Mouse (Mus musculus) thymus, postnatal 10 days (tissue): ENCODE data around the gene Eno3.

Experiments
- DNase-seq, 2 experiments: peaks; one replicate each; pipeline ENCODE4 v3.0.0; 2021; ENCODE audit warnings: low spot score in 2 of 2

Gene Eno3

DNA sequence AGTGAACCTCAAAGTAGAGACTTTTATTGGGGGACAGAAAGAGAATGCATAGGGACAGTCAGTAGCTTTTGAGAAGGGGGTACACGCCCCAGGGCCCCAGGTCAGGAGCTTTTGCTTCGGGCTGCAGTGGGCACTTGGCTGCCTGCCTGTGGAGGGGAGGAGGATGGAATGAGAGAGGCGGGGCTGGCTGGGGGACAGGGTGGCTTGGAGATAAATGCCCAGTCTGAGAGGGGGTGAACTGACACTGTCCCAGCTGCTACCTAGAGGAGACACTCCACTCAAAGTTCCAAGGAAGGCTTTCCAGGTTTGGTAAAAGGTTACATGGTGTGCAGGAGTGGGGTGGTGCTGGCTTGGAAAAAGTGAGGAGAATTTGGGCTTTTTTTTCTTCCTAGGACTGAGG lies at the start of gene Eno3:
TSS of gene Eno3 (plus strand) at position 239 of the 400 bp plus-strand sequence.
- no peak for DNase-seq

- DNase-seq, result no peak
Measured at GRCm38 (mm10) chr11:70607611-70608010, 49.4 kb upstream of the Eno3 start.

DNA sequence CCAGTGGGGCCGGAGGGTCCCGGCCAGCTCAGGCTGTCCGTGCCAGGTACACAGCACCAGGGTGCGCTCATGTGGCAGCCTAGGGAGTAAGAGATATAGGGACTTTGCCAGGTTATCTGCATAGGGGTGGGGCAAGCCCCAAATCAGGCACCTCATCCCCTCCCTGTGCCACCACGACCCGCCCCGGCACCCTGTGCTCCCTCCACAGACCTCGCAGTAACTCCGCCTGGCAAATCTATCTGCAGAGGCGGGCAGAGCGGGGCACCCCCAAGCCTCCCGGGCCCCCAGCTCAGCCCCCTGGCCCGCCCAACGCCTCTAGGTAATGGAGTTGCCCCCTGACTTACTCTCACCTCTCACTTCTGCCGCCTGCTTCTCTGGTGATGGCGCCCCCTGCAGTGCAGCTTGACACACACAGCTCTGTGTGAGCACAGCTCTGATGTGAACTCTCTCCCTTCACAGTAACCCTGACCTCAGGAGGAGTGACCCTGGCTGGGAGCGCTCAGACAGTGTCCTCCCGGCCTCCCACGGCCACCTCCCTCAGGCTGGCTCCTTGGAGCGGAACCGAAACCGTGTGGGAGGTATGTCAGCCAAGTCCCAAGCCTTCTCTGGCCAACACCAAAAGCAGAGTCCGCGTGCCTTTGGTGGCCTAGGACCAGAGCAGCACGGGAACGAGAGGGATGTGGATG lies 48.5 kb upstream of the Eno3 start:
- peak in 1 of 2 experiments; percentile 59 for DNase-seq

DNA sequence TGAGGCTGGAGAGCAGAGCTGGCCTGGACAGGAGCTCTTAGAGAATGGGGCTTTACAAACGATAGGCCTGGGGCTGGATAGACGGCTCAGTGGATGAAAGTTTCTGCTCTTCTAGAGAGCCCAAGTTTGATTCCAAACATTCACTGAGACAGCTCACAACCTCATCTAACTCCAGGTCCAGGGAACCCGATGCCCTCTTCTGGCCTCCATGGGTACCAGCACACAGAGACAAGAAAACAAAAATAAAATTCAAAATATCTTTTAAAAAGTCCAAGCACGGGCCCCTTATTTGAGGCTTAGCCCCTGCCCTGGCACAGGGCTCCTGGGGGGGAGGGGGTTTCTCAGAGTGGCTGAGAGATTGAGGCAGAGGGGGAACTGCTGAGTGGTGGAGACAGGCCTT lies 46.2 kb upstream of the Eno3 start:
- no peak for DNase-seq

- DNase-seq, result no peak
Measured at GRCm38 (mm10) chr11:70612505-70612904, 44.5 kb upstream of the Eno3 start.

GRCm38 (mm10) chr11:70615074-70615473 lies 41.9 kb upstream of the Eno3 start:
- peak; percentile 58 to 69 for DNase-seq

- DNase-seq, result no peak
Measured at GRCm38 (mm10) chr11:70615516-70616093, 41.4 kb upstream of the Eno3 start, which contains the start of gene 4930544D05Rik. Gene 4930544D05Rik, plus strand, starts transcription at chr11:70615848.

- no peak for DNase-seq
Measured at GRCm38 (mm10) chr11:70619101-70619500, 37.9 kb upstream of the Eno3 start, which contains the start of gene Chrne. Gene Chrne, minus strand, starts transcription at chr11:70619216.

DNA sequence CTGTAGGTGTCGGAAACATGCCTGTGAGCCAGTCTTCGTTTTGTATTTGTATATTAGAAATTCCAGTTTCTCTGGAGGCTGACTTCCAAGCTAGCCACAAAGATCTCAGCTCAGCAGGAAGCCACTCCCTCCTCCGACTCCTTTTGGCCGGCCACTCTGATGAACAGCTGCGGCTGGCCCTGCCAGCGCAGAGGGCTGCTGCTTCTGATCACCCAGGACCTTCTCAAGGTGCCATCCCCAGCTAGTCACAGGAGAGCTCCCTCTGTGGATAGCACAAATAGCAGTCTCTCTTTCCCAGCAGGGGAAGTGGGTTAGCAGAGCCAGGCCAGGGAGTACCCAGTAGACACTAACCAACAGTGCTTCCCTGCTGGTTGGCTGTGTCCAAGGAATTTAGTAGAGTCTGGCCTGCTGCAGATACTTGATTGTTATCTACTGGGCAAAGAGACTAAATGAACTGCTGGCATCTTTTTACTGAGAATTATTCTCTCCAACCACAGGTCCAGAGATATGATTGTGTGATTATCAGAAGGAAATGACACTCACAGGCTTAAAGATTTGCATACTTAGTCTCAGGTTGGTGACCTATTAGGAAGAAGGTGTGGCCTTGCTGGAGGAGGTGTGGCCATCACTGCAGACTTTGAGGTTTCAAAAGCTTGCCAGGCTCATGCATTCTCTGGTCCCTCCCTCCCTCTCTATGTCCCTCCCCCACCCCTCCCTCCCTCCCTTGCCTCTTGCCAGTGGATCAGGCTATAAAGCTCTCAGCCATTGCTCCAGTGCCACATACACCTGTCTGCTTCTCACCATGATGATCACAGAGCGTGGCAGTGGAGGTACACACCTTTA lies 34.8 kb upstream of the Eno3 start:
- DNase-seq, result no peak

GRCm38 (mm10) chr11:70623053-70623742 lies 33.8 kb upstream of the Eno3 start:
- no peak for DNase-seq

DNA sequence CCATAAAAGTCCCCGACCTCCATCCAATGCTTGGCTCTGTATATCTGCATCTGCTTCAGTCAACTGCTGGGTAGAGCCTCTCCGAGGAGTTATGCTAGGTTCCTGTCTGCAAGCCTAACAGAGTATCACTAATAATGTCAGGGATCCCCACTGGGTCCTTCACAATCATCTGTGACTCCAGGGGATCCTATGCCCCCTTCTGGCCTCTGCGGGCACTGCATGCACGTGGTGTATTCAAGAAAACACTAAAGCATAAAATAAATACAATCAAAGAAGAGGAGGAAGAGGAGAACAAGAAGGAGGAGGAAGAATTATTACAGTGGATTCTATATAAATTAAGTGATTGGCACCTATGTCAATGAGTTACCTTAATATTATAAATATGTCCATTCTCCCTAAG lies 31.5 kb upstream of the Eno3 start:
- DNase-seq, result peak in 1 of 2 experiments; percentile 73

DNA sequence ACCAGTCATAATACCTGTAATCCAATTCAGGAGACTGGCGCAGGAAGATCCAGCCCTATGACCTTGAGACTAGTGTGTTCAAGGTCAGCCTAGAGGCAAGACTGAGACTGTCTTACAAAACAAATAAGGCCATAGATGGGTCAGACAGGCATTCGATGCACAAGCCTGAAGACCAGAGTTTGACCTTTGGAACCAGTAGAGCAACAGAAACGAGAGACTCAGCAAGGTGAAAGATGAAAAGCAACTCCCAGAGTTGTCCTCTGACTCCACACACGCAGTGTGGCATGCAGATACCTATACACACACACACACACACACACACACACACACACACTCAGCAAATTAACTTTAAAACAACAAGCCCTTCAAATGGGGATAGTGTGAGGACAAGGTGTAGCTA lies 30.1 kb upstream of the Eno3 start:
- DNase-seq, result no peak

- DNase-seq, result no peak
Measured at GRCm38 (mm10) chr11:70628431-70628830, 28.6 kb upstream of the Eno3 start.

GRCm38 (mm10) chr11:70629557-70629956 lies 27.4 kb upstream of the Eno3 start:
- peak in 1 of 2 experiments; percentile 50 for DNase-seq

- DNase-seq, result no peak
Measured at GRCm38 (mm10) chr11:70630129-70630528, 26.9 kb upstream of the Eno3 start.

DNA sequence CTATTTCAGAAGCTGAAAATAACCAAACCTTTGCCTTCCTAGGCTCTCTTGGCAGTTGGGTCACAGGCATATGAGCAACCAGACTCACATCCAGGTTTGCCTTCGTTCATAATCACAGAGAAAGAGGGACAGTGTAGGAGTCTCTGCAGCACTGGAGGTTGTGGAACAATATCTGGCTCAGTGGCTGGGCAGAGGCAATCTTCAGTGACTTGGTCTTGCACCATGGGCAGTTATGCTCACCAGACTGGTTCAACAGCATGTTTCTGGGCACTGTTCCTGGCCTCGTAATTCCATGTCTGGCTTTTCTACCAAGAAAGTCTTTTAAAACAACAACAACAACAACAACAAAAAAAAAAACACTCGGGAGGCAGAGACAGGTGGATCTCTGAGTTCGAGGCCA lies 21.4 kb upstream of the Eno3 start:
- no peak for DNase-seq

DNA sequence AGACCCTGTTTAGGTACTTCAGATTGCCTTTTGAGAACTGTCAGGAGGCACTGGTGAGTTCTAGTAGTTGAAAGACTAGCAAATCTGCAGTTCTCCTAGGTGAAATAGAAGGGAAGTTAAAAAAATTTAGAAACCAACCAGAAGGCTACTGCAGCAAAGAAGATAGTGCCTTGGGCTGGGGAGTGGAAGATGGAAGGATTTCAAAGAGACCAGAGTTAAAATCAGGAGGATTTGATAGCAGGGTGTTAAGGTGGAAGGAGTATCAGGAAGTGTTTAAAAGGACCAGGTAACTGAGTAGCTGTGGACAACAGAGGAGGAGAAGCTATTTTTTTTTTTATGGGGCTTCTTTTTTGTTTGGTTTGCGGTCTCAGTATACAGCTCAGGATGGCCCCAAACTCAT lies 19.2 kb upstream of the Eno3 start:
- no peak for DNase-seq

DNA sequence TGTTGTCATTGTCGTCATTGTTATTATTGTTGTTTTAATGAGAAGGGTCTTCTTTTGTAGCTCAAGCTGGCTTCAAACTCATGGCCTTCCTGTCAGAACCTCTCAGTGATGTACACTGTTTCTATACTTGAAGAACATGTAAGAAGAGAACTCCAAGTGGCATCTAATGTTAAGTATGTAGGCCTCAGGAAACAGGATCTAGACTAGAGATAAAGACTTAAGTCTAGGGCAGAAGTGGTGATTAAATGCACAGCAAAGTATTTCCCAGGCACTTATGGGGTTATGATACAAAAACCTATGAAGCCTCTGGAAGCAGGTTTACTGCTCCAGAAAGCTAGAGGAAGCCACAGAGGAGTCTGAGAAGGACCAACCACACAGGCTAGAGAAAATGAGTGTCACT lies 18.7 kb upstream of the Eno3 start:
- no peak for DNase-seq

GRCm38 (mm10) chr11:70638714-70639278 lies 18.2 kb upstream of the Eno3 start, which contains the start of gene Gp1ba:
Gene Gp1ba, plus strand, starts transcription at chr11:70639122.
- DNase-seq, result no peak

DNA sequence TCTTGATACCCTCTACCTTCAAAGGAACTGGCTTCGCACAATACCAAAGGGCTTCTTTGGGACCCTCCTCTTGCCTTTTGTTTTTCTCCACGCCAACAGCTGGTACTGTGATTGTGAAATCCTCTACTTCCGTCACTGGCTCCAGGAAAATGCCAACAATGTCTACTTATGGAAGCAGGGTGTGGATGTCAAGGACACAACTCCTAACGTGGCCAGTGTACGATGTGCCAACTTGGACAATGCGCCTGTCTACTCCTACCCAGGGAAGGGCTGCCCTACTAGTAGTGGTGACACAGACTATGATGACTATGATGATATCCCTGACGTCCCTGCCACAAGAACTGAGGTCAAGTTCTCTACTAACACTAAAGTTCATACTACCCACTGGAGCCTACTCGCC lies 17.0 kb upstream of the Eno3 start:
- DNase-seq, result no peak

GRCm38 (mm10) chr11:70641241-70641640 lies 15.8 kb upstream of the Eno3 start:
- no peak for DNase-seq

DNA sequence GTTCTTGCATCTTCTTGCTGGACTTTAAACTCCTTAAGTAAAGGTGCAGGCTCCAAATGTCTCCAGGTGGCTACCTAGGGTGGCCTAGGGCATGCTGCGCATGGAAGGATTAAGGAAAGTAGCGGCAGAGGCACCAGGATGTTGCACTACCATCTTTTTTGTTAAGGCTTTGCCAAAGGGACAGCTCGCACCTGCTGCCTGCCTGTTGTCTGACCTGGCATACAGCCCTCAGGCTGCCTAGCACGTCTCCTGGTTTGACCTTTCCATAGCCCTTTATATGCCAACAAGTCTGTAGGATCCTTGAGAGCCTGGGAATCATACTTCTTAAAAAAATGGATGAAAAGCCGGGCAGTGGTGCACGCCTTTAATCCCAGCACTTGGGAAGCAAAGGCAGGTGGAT lies 14.0 kb upstream of the Eno3 start:
- no peak for DNase-seq
